Mouse (Mus musculus): ENCODE data around the gene Mob3a.
"Not testable (repeated sequence)": the region's sequence is repeated elsewhere in the genome, so short reads cannot be mapped to it uniquely, and the experiment has no call there.

Mob3a gene

DNA sequence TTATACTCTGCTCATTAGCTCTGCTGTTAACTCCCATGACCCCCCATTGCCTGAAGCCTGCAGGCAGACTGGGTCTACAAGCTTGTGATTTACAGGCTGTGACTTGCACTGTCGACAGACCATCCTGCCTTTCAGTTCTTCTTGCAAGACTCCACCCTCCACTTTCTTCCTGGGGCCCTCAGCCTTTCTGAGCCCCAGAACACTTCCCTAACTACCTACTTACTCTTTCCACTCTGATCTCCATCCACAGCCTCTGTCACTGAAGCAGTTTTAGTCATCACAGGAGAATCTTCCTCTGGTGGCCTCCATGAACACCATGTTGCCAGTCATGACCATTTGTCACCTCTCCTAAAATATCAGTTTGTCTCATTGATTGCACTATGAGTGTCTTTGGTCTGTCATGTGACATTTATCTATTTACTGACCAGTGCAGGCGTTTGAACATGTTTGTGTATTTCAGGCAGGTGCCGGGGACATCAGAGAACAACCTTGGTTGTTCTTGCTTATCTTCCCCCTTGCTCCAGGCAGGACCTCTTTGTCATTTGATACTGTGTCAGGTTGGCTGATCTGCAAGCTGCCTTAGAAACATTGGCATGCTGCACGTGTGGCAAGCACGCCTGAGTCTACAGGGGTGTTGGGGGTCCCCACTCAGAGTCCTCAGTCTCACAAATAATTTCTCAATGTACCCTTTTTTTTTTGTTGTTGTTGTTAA is 38.1 kb downstream of the Mob3a start:
- DNase-seq (ENCODE audit: low read depth), result peak; percentile 58

DNA sequence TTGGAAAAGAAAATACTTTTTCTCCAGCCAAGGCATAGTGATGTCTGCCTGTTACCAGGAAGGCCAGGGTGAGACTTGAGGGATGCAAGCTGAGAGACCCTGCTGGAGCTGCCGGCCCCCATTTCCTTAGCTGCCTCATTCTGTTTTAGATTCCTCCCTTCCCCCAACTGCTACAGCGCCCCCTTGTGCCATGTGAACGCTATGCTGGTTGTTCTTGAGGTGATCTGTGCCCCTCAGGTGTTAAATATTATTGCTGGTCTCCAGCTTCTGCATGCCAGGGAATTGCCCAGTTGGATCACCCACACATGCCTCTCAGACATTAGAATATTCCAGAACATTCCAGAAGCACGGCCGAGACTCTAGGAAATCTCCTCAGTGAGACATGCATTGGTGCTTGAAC is 40.6 kb downstream of the Mob3a start:
- DNase-seq (ENCODE audit: low read depth), result peak; percentile 85

DNA sequence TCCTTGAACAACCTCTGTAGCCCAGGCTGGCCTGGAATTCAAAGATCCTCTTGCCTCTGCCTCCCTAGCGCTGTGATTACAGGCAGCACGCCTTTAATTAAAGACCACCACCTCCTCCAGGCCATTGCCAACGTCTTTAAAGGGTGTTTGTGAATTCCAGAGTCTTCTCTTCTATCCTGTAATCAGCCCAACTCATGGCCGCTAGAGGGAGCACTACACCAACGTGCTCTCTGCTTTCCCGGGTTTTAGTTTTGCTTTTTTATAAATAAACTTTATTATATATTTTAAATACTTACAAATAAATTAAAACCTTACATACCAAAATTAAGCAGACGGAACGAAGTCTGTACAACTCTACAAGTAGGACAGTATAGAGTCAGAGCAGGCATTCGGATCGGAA is 42.6 kb downstream of the Mob3a start:
- peak; percentile 83 for DNase-seq (ENCODE audit: low read depth)

DNA sequence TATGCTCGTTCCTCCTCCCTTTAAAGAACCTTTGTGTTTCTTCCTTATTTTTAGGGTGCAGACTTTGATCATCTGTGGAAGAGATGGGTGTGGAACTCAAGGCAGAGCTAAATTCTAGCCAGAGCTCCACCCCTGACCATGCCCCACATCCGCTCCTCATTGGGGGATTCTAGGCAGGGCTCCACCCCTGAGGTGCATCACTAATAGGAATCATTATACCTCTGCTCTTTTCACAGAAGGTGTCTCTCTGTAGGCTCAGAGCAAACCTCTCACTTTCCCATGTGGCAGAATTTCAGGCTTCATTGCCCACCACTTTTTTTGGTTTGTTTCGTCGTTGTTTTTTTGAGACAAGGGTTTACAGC is 43.0 kb downstream of the Mob3a start:
- DNase-seq (ENCODE audit: low read depth), result no peak

DNA sequence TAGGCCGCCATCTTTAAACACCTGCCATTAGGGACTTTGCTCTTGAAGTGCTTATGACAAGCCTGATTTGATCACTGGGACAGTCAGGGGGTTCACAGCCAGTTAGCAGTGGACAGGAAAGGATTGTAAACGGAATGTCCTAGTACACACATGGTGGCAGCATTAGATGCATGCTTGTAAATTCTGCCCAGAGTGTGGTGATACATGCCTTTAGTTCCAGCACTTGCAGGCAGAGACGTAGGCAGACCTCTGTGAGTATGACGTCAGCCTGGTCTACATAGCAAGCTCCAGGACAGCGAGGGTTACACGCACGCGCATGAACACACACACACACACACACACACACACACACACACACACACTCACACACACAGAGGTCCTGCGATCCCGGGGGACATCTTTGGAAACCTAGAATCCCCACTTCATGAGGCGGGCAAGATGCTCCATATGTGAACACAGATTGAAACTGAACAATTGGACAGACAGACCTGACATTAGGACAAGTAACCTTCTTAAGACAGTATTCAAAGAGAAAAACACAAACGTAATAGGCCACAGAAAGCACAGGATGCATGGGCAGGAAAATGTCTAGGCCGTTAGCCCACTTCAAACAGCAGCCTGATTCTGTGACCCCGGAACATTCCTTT is 43.5 kb downstream of the Mob3a start:
- peak; percentile 89 for DNase-seq (ENCODE audit: low read depth)

DNA sequence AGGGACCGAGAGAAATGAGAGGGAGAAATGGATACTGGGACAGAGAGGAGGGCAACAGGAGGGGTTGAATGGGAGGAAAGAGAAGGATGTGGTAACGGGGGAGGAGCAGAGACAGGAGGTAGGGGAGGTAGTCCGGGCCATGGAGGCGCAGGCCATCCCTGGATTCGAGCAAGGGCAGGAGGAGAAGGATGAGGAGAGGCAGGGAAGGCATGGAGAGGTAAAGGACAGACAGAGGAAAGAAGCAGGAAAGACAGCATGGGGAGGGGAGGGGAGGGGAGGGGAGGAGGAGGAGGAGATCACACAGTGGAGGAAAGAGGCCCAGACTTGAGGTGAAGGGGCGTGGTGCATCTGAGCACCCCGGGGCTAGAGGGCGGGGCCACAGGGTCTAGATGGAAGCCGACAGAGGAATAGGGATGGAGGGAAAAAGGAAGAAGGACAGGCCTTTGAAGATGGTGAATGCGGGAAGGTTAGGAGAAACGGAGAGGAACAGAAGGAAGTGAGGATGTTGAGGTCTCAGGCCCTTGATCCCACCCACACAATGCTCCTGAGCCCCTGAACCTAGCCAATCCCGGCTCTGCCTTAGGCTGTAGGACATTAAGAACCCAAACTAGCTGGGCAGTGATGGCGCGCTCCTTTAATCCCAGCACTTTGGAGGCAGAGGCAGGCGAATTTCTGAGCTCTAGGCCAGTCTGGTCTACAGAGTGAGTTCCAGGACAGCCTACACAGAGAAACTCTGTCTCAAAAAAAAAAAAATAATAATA is 44.7 kb downstream of the Mob3a start, which contains the start of gene Btbd2:
Gene Btbd2 (minus strand): TSS at position 209 of the 761 bp plus-strand sequence.
- peak; percentile 41 for DNase-seq (ENCODE audit: low read depth)

DNA sequence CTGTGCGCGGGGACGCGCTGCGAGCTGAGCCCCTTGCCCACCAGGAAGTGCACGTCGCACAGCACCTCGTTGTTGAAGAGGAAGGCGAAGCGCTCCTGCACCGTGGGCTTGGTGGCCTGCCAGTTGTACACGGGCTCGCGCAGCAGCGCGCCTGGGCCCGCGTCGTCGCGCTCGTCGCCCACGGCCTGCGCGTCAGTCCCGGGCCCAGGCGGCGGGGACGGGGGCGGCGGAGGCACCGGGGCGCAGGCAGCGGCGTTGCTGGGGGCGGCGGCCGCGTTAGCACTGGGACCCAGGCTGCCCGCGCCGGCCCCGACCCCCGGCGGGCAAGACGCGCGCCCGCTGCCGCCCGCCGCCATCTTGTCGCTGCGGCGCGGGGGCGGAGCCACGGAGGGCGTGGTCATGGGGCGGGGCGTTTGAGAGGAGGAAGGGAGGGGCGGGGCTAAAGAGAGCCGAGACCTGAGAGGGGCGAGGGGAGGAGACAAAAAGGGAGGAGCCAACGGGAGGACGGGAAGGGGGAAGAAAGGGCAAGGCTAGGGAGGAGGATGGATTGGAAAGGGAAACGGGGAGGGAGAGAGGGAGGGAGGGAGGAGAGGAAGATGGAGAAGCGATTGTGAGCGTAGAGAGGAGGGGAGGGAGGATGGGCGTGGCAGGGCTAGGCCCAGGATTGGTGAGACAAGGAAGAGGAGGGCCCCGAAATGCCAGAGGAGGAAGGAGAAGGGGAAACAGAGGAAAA is 45.5 kb downstream of the Mob3a start:
- DNase-seq (ENCODE audit: low read depth), result peak; percentile 96

DNA sequence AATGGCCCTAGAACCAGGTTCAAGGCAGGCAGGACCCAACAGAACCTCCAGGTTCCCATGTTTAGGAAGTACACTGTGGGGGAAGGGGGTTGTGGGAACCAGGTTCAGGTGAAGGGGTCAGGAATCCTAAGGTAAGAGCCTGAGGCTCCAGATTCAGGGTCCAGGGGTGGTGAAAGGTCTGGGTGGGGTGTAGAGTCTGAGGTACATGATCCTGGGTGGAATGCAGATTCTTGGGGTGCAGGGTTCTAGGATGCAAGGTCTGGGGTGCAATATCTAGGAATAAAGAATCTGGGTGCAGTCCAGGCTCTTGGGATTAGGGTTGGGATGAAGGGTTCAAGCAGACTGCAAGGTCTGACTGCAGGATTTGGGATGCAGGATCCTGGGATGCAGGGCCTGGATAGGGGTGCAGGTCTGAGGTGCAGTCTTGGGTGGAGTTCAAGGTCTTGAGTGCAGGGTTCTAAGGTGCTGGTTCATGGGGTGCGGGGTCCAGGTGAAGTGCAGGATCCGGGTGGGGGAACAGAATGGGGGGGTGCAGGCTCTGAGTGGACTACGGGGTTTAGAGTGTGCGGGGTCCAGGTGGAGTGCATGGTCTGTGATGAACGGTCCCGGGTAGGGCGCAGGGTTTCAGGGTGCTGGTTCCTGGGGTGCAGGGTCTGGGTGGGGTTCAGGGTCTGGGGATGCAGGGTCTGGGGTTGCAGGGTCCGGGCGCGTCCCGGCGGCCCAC is 46.2 kb downstream of the Mob3a start:
- DNase-seq (ENCODE audit: low read depth), result peak; percentile 27

DNA sequence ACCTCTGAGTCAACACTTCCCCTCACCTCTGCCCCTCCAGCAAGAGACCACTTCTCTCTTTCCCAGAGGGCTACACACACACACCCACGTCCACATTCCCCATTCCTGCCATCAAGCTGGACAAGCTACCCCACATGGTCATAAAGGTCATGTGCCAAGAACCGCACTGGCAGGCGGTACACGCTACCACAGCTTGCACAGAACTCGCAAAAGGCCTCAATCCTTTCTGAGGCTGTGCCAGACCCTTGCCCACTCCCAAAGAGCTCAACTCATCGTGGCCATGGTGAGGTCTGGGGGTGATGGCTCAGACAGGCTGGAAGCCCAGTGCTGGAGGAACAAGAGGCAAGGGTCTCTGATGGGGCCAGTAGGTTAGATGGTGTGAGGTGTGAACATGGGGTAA is 46.9 kb downstream of the Mob3a start:
- no peak for DNase-seq (ENCODE audit: low read depth)

DNA sequence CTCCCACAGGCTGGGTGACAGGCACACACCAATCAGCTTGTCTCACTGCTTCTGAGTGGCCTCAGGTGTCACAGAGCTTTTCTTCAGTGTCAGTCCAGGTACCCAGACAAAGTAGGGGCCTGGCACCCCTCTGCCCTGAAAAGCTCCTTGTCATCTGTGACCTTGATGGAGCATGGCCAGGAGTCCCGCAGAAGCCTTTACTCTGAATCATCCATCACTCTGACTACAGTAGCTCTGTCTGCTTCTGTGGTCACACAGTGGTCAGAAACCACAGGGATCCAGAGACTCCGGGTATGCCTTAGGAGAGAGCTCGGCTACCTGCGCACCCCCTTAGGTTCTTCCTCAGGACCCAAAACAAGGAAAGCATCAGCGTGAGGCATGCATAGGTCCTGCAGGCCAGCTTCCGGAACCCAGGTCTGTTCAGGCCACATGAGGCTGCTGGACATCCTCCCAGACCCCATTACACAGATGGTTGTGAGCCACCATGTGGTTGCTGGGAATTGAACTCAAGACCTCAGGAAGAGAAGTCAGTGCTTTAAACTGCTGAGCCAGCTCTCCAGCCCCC is 48.5 kb downstream of the Mob3a start:
- no peak for DNase-seq (ENCODE audit: low read depth)

DNA sequence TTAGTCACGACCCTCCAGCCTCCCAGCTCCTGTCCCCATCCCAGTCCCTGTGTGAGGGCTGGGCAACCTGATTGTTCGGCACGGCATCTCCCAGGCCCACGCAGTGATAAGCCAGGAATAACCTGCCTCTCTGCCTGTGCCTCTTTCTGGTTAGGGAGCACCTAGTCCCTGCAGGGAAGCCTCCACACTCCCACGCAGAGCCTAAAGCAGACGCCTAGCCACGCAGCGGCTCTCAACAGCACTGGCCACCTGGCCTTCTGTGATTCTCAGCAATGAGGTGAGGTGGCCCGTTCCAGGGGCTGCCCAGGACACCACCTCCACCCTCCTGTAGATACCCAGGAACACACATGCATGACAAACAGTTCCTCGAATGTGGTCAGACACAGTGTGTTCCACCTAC is 51.4 kb downstream of the Mob3a start:
- no peak for DNase-seq (ENCODE audit: low read depth)

DNA sequence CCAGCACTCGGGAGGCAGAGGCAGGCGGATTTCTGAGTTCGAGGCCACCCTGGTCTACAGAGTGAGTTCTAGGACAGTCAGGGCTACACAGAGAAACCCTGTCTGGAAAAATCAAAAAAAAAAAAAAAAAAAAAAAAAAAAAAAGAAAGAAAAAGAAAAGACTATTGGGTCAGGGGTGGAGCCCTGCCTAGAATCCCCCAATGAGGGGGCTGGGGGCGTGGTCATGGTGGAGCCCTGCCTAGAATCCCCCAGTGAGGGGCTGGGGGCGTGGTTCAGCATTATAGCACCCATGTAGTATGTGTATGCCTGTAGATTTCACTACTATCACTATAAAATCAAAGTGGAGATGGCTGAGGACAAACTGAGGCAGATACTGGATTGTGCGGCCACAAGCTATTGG is 51.9 kb downstream of the Mob3a start:
- not testable (repeated sequence) for DNase-seq (ENCODE audit: low read depth)

DNA sequence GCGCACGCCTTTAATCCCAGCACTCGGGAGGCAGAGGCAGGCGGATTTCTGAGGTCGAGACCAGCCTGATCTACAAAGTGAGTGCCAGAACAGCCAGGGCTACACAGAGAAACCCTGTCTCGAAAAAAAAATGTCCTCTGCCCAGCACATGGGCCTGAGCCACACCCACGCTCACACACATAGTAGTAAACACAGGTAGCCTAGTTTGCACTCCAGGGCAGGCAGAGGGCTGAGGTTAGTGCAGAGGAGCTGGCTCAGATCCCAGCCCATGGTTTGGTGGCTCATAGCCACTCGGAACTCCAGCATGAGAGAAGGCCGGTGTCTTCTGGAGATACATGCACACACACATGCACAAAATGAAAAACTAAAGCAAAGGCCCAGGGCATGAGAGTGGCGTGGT is 54.8 kb downstream of the Mob3a start:
- DNase-seq (ENCODE audit: low read depth), result no peak

DNA sequence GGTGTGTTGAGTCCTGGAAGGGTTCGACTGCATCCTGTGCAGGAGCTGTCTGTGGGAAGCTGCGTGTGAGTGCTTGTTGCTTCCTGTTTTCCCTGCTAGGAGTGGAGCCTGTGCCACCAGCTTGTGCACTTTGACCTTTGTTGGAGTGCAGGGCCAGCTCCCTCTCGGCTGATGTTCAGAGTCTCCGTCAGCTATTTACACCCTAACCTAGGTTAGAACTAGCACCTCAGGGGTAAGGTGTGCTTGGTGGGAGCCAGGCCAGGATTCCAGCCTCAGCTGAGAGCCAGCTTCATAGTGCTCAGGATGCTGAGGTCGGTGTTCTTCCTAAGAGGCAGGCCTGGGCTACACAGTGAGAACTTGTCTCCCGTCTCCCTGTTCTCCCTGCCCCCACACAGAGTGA is 66.4 kb downstream of the Mob3a start:
- DNase-seq (ENCODE audit: low read depth), result no peak
